Mouse (Mus musculus): ENCODE measurements around the gene Nwd1. TPM values are rescaled to one million over a fixed set of nuclear protein-coding genes. Genes with fewer than 3 reads are reported as not detected.

Nwd1 gene
- total and polyA plus RNA-seq, 2 experiments: not detected

- H3K27ac ChIP-seq (replicated peaks; ENCODE audit: insufficient read depth, low read depth, low read length): no peak overlapping the region
- H3K36me3 ChIP-seq (ENCODE audit: control insufficient read depth, insufficient read depth, low read length): peaks cover 37% of the 10 kb centered on the region; the same call in 1 of the 2 replicates
- H3K27me3 ChIP-seq (ENCODE audit: control insufficient read depth, insufficient read depth, low read length): no peaks in the 10 kb centered on the region
- no peak for TF ChIP-seq CTCF (IDR thresholded peaks at IDR 0.05; ENCODE audit: low read depth, low read length)
- no peak for TF ChIP-seq POLR2A (IDR thresholded peaks at IDR 0.05; ENCODE audit: extremely low read depth, insufficient read depth, low read length)
- WGBS: 87% methylated on average over 3 of the region's 3 CpGs
- H3K9ac ChIP-seq (ENCODE audit: low read depth, low read length): no peak overlapping the region
- no peaks in the 10 kb centered on the region for H3K79me2 ChIP-seq (ENCODE audit: control insufficient read depth, insufficient read depth, low read length)
- no peak for DNase-seq (ENCODE audit: extremely low read depth, low read depth, low spot score)
- H3K4me3 ChIP-seq (ENCODE audit: insufficient read depth, low read depth, low read length): no peak overlapping the region
- H3K4me1 ChIP-seq (ENCODE audit: control insufficient read depth, insufficient read depth, low read length): no peaks in the 10 kb centered on the region
These were observed 105.8 kb downstream of the Nwd1 start for GRCm38 (mm10) chr8:72752289-72752688.

- Histone ChIP-seq H3K36me3 (ENCODE audit: control insufficient read depth, insufficient read depth, low read length) (peaks cover 36% of the 10 kb centered on the region; the same call in 1 of the 2 replicates), H3K4me3 (ENCODE audit: insufficient read depth, low read depth, low read length) (no peak overlapping the region), H3K4me1 (ENCODE audit: control insufficient read depth, insufficient read depth, low read length) (no peaks in the 10 kb centered on the region), H3K9ac (ENCODE audit: low read depth, low read length) (no peak overlapping the region), H3K27ac (replicated peaks; ENCODE audit: insufficient read depth, low read depth, low read length) (no peak overlapping the region), H3K79me2 (ENCODE audit: control insufficient read depth, insufficient read depth, low read length) (no peaks in the 10 kb centered on the region), H3K27me3 (ENCODE audit: control insufficient read depth, insufficient read depth, low read length) (no peaks in the 10 kb centered on the region)
- TF ChIP-seq CTCF (IDR thresholded peaks at IDR 0.05; ENCODE audit: low read depth, low read length) (no peak), POLR2A (IDR thresholded peaks at IDR 0.05; ENCODE audit: extremely low read depth, insufficient read depth, low read length) (no peak)
- 98% methylated on average over 9 of the region's 9 CpGs for WGBS
- no peak for DNase-seq (ENCODE audit: extremely low read depth, low read depth, low spot score)
These were observed 106.7 kb downstream of the Nwd1 start for GRCm38 (mm10) chr8:72753165-72753564.

GRCm38 (mm10) chr8:72753781-72754180, 107.3 kb downstream of the Nwd1 start:
- H3K36me3 ChIP-seq (ENCODE audit: control insufficient read depth, insufficient read depth, low read length): peaks cover 32% of the 10 kb centered on the region; the same call in 1 of the 2 replicates
- no peaks in the 10 kb centered on the region for H3K79me2 ChIP-seq (ENCODE audit: control insufficient read depth, insufficient read depth, low read length)
- no peaks in the 10 kb centered on the region for H3K4me1 ChIP-seq (ENCODE audit: control insufficient read depth, insufficient read depth, low read length)
- 97% methylated on average over 2 of the region's 2 CpGs for WGBS
- H3K4me3 ChIP-seq (ENCODE audit: insufficient read depth, low read depth, low read length): no peak overlapping the region
- no peak overlapping the region for H3K9ac ChIP-seq (ENCODE audit: low read depth, low read length)
- TF ChIP-seq CTCF (IDR thresholded peaks at IDR 0.05; ENCODE audit: low read depth, low read length) (no peak), POLR2A (IDR thresholded peaks at IDR 0.05; ENCODE audit: extremely low read depth, insufficient read depth, low read length) (no peak)
- DNase-seq (ENCODE audit: extremely low read depth, low read depth, low spot score): no peak
- H3K27ac ChIP-seq (replicated peaks; ENCODE audit: insufficient read depth, low read depth, low read length): no peak overlapping the region
- H3K27me3 ChIP-seq (ENCODE audit: control insufficient read depth, insufficient read depth, low read length): no peaks in the 10 kb centered on the region

- DNase-seq (ENCODE audit: extremely low read depth, low read depth, low spot score): no peak
- TF ChIP-seq POLR2A (IDR thresholded peaks at IDR 0.05; ENCODE audit: extremely low read depth, insufficient read depth, low read length) (no peak), CTCF (IDR thresholded peaks at IDR 0.05; ENCODE audit: low read depth, low read length) (no peak)
- H3K4me3 ChIP-seq (ENCODE audit: insufficient read depth, low read depth, low read length): no peak overlapping the region
- no peak overlapping the region for H3K27ac ChIP-seq (replicated peaks; ENCODE audit: insufficient read depth, low read depth, low read length)
- no peaks in the 10 kb centered on the region for H3K4me1 ChIP-seq (ENCODE audit: control insufficient read depth, insufficient read depth, low read length)
- WGBS: 100% methylated on average over 2 of the region's 2 CpGs
- H3K9ac ChIP-seq (ENCODE audit: low read depth, low read length): no peak overlapping the region
- H3K79me2 ChIP-seq (ENCODE audit: control insufficient read depth, insufficient read depth, low read length): no peaks in the 10 kb centered on the region
- H3K36me3 ChIP-seq (ENCODE audit: control insufficient read depth, insufficient read depth, low read length): peaks cover 26% of the 10 kb centered on the region; the same call in 1 of the 2 replicates
- H3K27me3 ChIP-seq (ENCODE audit: control insufficient read depth, insufficient read depth, low read length): no peaks in the 10 kb centered on the region
These were observed 109.5 kb downstream of the Nwd1 start for GRCm38 (mm10) chr8:72756031-72756430.

- no peak overlapping the region for H3K4me3 ChIP-seq (ENCODE audit: insufficient read depth, low read depth, low read length)
- 98% methylated on average over 35 of the region's 35 CpGs for WGBS
- TF ChIP-seq POLR2A (IDR thresholded peaks at IDR 0.05; ENCODE audit: extremely low read depth, insufficient read depth, low read length) (no peak), CTCF (IDR thresholded peaks at IDR 0.05; ENCODE audit: low read depth, low read length) (no peak)
- H3K79me2 ChIP-seq (ENCODE audit: control insufficient read depth, insufficient read depth, low read length): no peaks in the 10 kb centered on the region
- H3K36me3 ChIP-seq (ENCODE audit: control insufficient read depth, insufficient read depth, low read length): peaks cover 25% of the 10 kb centered on the region; the same call in 1 of the 2 replicates
- H3K9ac ChIP-seq (ENCODE audit: low read depth, low read length): no peak overlapping the region
- no peaks in the 10 kb centered on the region for H3K4me1 ChIP-seq (ENCODE audit: control insufficient read depth, insufficient read depth, low read length)
- no peak overlapping the region for H3K27ac ChIP-seq (replicated peaks; ENCODE audit: insufficient read depth, low read depth, low read length)
- H3K27me3 ChIP-seq (ENCODE audit: control insufficient read depth, insufficient read depth, low read length): no peaks in the 10 kb centered on the region
- no peak for DNase-seq (ENCODE audit: extremely low read depth, low read depth, low spot score)
These were observed 110.4 kb downstream of the Nwd1 start for GRCm38 (mm10) chr8:72756771-72757390.
